Mouse (Mus musculus) lung, postnatal 14 days (tissue): ENCODE measurements around the gene Naaladl1.
"Not testable (repeated sequence)": the region's sequence is repeated elsewhere in the genome, so short reads cannot be mapped to it uniquely, and the experiment has no call there.

ENCODE experiments used
- DNase-seq: peaks from one replicate; pipeline ENCODE4 v3.0.0; 2021

Gene Naaladl1

GRCm38 (mm10) chr19:6132171-6132827 is 26.7 kb downstream of the Naaladl1 start:
- DNase-seq = no peak

GRCm38 (mm10) chr19:6133197-6133596 is 27.6 kb downstream of the Naaladl1 start:
- DNase-seq = not testable (repeated sequence)

- no peak for DNase-seq
Observed at GRCm38 (mm10) chr19:6136397-6136796, 30.8 kb downstream of the Naaladl1 start.

- DNase-seq = no peak
Observed at GRCm38 (mm10) chr19:6139701-6140100, 34.1 kb downstream of the Naaladl1 start.

GRCm38 (mm10) chr19:6140374-6140677 is 34.7 kb downstream of the Naaladl1 start:
- no peak for DNase-seq

GRCm38 (mm10) chr19:6140678-6141393 is 35.3 kb downstream of the Naaladl1 start, which contains the start of gene Batf2:
TSS of gene Batf2 (plus strand) at chr19:6140983.
- DNase-seq = peak; percentile 91

GRCm38 (mm10) chr19:6141394-6141749 is 35.8 kb downstream of the Naaladl1 start, which contains the start of gene Arl2:
TSS of gene Arl2 (minus strand) at chr19:6141548.
- peak; percentile 83 for DNase-seq

GRCm38 (mm10) chr19:6144842-6145241 is 39.3 kb downstream of the Naaladl1 start:
- no peak for DNase-seq

GRCm38 (mm10) chr19:6155174-6155573 is 49.6 kb downstream of the Naaladl1 start:
- no peak for DNase-seq

GRCm38 (mm10) chr19:6156372-6156771 is 50.8 kb downstream of the Naaladl1 start:
- DNase-seq = no peak

GRCm38 (mm10) chr19:6157220-6157619 is 51.6 kb downstream of the Naaladl1 start:
- no peak for DNase-seq

- DNase-seq = peak; percentile 34
Observed at GRCm38 (mm10) chr19:6163872-6164547, 58.4 kb downstream of the Naaladl1 start.
